Mouse (Mus musculus): Measurements from ENCODE around the gene Hes1. TPM values are rescaled to one million over a fixed set of nuclear protein-coding genes. Genes with fewer than 3 reads are reported as not detected.
A peak's percentile ranks its signal among the peaks of the same experiment; 100 is the strongest.
"Not testable (repeated sequence)": the region's sequence is repeated elsewhere in the genome, so short reads cannot be mapped to it uniquely, and the experiment has no call there.

Gene Hes1
- total RNA-seq, 4 experiments from 2014 or later: 17.9 to 29.6 (median 23.7) TPM

DNA sequence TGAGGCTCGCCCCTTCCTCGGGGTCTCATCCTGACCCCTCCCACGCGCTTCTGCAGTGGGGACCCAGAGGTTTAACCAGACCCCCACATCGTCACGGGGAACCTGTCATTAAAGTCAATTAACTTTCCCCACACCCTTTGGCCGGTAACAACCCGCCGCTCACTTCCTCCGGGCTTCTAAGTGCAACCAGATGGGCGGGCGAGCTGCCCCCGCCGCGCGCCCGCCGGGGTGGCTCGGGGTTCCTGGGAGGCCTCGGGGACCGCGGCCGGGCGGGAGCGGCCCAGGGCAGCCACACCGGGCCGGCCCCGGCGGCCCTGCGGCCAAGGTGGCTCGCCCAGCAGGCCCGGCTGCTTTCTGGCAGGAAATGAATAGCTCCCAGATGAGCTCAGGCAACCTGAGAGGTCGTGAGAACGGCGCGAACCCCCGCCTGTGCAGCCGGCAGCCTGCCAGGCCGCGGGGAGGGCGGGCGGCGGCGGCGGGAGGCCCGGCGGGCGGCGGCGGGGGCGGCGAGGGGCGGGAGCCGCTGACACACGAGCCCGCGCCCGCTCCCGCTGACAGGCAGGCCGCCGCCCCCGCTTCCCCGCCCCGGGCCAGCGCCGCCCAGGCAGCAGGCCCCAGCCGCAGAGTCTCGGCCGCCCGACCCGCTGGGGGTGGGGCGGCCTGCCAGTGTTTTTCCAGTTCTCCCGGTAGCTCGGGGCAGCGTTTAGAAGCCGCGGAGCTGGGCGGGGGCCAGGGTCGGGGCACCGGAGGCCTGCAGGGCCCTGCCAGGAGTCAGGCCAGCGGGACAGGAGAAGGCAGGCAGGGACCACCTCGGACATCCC lies 6.0 kb downstream of the Hes1 start:
- peak; percentile 75 for DNase-seq (ENCODE audit: low spot score)

- DNase-seq (ENCODE audit: low spot score): no peak
Observed at GRCm38 (mm10) chr16:30070771-30071191, 6.6 kb downstream of the Hes1 start.

GRCm38 (mm10) chr16:30073317-30073716 lies 9.1 kb downstream of the Hes1 start:
- DNase-seq (ENCODE audit: low spot score): no peak

DNA sequence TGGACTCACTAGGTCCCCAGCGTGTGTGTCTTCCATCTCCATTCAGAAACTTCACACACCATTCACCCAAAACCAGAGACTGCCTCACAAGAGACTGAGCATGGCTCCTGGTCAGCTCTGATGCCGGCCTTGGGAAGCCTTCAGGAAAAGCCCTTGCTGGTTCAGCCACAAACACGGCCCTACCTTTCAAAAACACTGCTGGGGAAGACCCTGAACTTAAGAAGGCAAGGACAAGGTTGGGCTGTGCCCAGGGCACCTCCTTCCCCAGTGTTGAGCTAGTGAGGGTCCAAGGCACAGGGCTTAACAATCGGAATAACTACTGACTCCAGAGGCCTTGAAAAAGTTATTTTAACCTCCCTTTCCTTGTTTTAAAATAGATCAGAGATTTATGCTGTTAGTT lies 17.3 kb downstream of the Hes1 start:
- DNase-seq (ENCODE audit: low spot score): no peak

DNA sequence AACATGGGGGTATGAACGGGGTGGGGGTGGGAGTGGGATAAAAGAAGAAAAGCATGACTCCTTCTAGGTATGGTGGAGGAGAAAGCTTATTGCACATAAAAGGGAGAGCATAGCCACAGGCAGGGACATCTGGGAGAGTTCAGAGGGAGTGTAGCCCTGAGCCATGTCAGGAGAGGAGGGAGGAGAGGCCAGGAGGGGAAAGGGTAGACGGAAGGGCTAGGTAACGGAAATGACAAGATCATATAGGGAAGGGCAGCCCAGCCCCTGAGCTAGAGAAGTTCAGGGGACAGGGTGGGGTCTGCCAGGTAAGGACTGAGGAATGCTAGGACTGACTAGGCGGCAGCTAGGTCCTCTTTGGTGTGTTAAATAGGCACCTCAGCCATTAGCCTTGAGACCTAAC lies 17.8 kb downstream of the Hes1 start:
- DNase-seq (ENCODE audit: low spot score): no peak

DNA sequence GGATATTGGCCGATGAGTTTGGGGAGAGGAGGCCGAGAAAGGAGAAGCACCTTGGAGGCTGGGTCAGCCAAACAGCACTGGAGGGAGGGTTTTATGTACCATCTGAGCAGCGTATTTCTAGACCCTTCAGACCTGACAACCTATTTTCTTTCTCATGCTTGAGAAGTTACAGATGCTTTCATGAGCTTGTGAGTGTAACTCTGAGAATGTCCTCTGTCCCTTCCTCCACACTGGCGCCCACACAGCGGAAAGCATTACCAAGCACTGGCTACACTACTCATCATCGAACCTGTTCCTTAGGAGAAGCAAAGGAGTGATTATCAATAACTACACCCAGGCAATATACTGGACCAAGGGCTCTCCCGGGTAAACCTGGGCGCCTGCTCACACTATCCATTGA lies 18.8 kb downstream of the Hes1 start:
- no peak for DNase-seq (ENCODE audit: low spot score)

DNA sequence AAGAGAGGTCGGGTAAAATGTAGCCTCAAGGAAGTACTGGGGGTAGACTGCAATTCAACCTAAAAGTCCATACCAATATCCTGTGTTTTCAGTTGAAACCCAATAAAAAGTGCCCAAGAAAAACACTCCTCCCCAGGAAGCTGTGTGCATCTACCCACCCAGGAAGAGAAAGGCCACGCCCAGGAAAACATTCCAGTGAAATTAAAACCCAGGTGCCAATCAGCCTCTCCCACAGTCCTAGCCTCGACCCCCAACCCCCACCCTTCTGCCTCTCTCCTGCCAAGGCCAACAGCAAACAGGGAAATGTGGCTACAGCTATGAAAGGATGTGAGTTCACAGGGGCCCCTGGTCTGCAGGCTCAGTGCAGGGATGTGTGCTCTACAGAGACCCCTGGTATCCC lies 19.4 kb downstream of the Hes1 start:
- no peak for DNase-seq (ENCODE audit: low spot score)

DNA sequence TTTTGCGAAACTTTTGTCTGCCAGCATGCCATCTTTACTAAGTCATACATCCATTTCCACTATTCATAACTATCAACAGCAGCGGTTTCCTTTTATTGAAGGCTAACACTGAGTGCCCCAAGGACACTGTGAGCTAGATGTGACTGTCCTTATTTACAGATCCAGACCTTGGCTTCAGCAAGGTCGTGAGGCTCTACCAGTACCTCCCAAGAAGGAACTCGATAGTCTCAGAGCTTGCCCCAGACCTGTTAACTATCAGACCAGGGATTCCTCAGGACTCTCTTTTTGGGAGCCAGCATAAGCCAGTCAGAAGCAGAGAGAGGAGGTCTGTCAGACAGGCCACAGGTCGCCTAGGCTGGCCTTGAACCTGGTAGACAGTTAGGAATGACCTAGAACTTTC lies 24.5 kb downstream of the Hes1 start:
- no peak for DNase-seq (ENCODE audit: low spot score)

DNA sequence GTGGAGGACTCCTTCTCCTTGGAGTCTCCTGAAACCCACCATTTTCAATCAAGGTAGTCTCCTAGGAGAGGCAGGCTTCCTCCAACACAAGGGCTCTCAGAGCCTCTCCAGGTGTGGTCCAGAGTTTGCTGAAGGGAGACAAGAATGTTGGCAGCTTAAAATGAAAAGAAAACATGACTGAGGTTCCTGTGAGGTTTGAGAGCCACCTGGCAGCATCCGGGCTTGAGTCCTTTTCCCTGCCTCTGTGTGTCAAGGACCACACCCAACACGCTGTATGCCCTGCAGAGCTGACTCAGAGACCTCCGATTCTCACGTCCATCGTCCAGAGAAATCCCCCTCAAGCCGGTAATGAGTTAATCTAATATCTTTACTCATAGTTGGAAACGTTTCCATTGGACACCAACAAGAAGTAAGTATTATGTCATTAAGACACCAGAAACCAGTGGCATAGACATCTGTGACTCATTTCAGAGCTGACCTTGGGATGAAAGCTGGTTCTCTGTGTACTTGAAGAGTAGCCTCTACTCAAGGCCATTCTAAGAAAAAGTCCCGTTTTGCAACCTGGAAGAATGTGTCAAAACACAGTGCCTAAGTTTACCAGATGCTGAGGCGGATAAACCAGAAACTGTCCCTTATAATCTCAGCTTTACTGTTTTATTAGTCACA lies 26.1 kb downstream of the Hes1 start:
- DNase-seq (ENCODE audit: low spot score): no peak

GRCm38 (mm10) chr16:30096050-30096449 lies 31.9 kb downstream of the Hes1 start:
- no peak for DNase-seq (ENCODE audit: low spot score)

- no peak for DNase-seq (ENCODE audit: low spot score)
Observed at GRCm38 (mm10) chr16:30096475-30096874, 32.3 kb downstream of the Hes1 start.

DNA sequence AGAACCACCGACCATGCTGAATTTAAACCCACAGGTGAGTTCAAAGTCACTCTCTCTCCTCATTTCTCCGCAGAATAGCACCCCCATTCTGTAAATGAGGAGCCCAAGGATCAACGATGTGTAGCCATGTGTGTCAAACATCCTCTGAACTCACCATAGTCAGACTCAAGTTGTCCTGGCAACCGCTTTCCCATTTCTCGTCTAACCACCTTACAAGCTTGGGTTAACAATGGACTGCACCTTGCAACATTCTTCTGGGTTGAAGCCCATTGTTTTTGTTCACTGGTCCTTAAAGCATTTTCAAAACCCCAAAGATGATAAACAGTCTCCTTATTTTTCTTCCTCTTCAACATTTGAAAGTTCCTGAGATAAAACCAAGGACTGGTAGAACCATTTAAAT lies 34.9 kb downstream of the Hes1 start:
- DNase-seq (ENCODE audit: low spot score): no peak

GRCm38 (mm10) chr16:30102149-30102915 lies 38.1 kb downstream of the Hes1 start:
- no peak for DNase-seq (ENCODE audit: low spot score)

GRCm38 (mm10) chr16:30102982-30103381 lies 38.8 kb downstream of the Hes1 start:
- peak; percentile 59 for DNase-seq (ENCODE audit: low spot score)

DNA sequence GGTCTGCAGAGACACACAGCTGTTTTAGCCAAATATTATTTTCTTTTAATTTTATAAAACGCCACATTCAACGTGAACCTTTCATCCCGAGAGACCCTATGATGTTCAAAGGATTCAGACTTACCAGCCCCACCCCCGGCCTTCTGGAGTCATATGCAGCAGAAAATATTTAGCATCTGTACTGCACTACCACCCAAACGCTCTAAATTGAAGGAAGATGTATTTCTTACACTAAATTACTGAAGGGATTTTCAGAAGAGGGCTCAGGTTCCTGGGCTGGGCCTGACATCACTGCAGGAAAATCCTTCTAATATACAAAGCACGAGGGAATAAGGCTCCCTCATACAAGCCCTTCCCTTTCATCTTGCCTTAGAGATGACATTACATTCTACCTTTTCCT lies 39.3 kb downstream of the Hes1 start:
- no peak for DNase-seq (ENCODE audit: low spot score)

GRCm38 (mm10) chr16:30104363-30104762 lies 40.2 kb downstream of the Hes1 start:
- no peak for DNase-seq (ENCODE audit: low spot score)

DNA sequence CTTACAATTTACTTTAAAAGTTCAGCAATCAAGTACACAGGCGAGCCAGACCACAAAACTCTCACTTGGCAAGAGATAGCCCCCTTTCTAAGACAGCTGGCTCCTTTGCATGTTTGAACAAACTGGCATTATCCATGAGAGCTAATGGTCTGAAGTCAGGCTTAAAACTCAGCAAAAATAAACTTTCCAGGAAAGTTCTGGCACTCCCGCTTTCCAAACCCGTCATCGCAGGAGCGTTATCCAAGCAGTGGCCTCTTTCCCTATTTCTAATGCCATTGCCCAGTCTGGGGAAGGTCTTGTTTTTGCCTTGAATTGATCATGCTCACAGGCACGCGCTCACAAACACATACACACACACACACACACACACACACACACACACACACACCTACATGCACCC lies 41.3 kb downstream of the Hes1 start:
- no peak for DNase-seq (ENCODE audit: low spot score)

- DNase-seq (ENCODE audit: low spot score): not testable (repeated sequence)
Observed at GRCm38 (mm10) chr16:30108167-30108566, 44.0 kb downstream of the Hes1 start.

DNA sequence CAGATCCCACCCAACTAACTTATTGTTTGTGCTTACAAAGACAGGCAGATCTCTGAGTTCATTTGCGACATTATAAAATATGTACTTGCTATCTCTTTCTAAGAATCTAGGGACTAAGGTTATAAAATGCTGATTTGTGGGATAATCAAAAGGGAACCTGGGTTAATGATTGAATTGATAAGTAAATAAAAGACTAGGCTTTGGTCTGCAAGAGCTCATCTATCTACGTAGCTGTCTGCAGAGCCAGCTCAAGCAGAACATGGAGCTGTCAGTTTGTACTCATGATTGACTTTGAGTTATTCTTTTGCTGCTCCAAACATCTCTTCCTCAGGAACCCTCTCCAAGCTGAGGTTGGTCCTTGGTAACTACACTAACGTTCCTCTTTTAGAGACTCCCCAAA lies 46.3 kb downstream of the Hes1 start:
- no peak for DNase-seq (ENCODE audit: low spot score)

GRCm38 (mm10) chr16:30111069-30111468 lies 46.9 kb downstream of the Hes1 start:
- DNase-seq (ENCODE audit: low spot score): no peak

DNA sequence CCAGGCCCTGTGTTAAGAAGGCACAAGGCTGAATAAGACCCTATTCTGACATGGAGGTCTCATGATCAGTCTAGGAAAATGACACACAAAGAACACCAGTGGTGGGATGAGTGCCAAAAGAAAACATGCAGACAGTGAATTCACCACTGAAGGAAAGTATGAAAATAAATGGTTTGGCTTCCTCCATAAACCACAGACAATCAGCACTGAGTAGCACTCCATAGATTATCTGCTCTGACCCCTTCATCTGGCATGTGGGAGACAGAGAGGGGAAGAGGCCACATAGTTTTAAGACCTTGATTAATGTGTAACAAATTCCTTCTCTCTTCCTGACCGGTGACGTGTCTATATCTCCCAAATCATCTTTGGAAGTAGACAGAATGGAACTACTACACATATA lies 47.4 kb downstream of the Hes1 start:
- no peak for DNase-seq (ENCODE audit: low spot score)

DNA sequence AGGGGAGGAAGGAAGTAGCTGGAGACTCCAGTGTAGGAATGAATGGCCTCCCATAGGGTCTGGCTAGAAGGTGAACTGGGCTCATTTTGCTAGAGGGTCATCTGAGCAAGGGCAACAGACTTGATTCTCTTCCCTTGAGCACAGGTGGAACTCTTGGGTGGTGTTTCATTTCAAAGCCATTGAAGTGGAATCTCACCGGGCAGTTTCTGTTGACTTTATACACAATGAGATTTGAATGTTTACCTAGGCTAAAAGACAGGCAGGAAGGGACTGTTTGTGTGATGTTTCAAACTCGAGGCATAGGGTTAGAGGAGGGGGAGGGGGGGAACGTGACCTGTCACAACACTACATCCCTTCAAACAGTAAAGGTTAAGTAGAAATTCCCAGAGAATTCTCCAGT lies 49.0 kb downstream of the Hes1 start:
- DNase-seq (ENCODE audit: low spot score): no peak

- DNase-seq (ENCODE audit: low spot score): no peak
Observed at GRCm38 (mm10) chr16:30113800-30114199, 49.6 kb downstream of the Hes1 start.
